Mouse (Mus musculus) liver, embryonic 14.5 days (tissue): ENCODE measurements around the gene Tmem266. TPM values are rescaled to one million over a fixed set of nuclear protein-coding genes. Genes with fewer than 3 reads are reported as not detected.

Source experiments
- ATAC-seq: fragments of 200-750 bp; cut with Nextera tagmentation; 2 replicates; pipeline ENCODE4 v1.8.0; 2017; ENCODE audit warnings: moderate number of reproducible peaks, mild to moderate bottlenecking, moderate library complexity; ENCODE audit not compliant: insufficient read depth
- DNase-seq, 3 experiments: peaks; one replicate each; pipeline ENCODE4 v3.0.0-alpha.2; 2012 to 2013; ENCODE audit warnings: low read depth in 3 of 3, low spot score in 3 of 3
- H3K27ac ChIP-seq: fragments of 300-500 bp; sonication (generic); 2 replicates; pipeline ENCODE4 v1.5.1; 2014; ENCODE audit warnings: moderate library complexity, mild to moderate bottlenecking, control low read depth, inconsistent platforms
- H3K27me3 ChIP-seq: fragments of 300-500 bp; sonication (generic); 2 replicates; pipeline ENCODE4 v1.6.1; 2014; ENCODE audit warnings: mild to moderate bottlenecking, low read length, moderate library complexity; ENCODE audit not compliant: control insufficient read depth, insufficient read depth
- H3K36me3 ChIP-seq: fragments of 300-500 bp; sonication (generic); replicated peaks from 2 replicates; pipeline ENCODE4 v1.6.1; 2014; ENCODE audit warnings: low read depth; ENCODE audit not compliant: control insufficient read depth, insufficient read depth
- H3K4me1 ChIP-seq, 2 experiments: fragments of 200-500 bp in 1 of 2; fragments of 300-500 bp in 1 of 2; sonication (generic) in 1 of 2; replicated peaks; 2 replicates each; pipeline ENCODE4 v1.6.1; 2012 to 2014; ENCODE audit warnings: antibody characterized with exemption in 1 of 2, inconsistent platforms in 1 of 2, low read length in 1 of 2; ENCODE audit not compliant: control insufficient read depth in 2 of 2, insufficient read depth in 2 of 2
- H3K4me2 ChIP-seq: fragments of 300-500 bp; sonication (generic); 2 replicates; pipeline ENCODE4 v1.6.1; 2014; ENCODE audit warnings: low read depth, mild to moderate bottlenecking, control low read depth, moderate library complexity
- H3K4me3 ChIP-seq, 2 experiments: fragments of 200-500 bp in 1 of 2; fragments of 300-500 bp in 1 of 2; sonication (generic) in 1 of 2; 2 replicates each; pipeline ENCODE4 v1.5.1; 2012 to 2014; ENCODE audit warnings: low read depth in 2 of 2, low read length in 2 of 2, mild to moderate bottlenecking in 2 of 2, control low read depth in 1 of 2, inconsistent platforms in 1 of 2, moderate library complexity in 1 of 2; ENCODE audit not compliant: insufficient read depth in 1 of 2
- H3K9ac ChIP-seq: fragments of 300-500 bp; sonication (generic); replicated peaks from 2 replicates; pipeline ENCODE4 v1.6.1; 2014; ENCODE audit warnings: mild to moderate bottlenecking, control low read depth, moderate library complexity
- H3K9me3 ChIP-seq: fragments of 300-500 bp; sonication (generic); 2 replicates; pipeline ENCODE4 v1.6.1; 2016; ENCODE audit warnings: low read length, mixed read lengths; ENCODE audit not compliant: control insufficient read depth
- CTCF ChIP-seq: IDR thresholded peaks from 2 replicates; pipeline ENCODE4 v1.5.1; 2016; ENCODE audit warnings: antibody characterized with exemption, low read depth, control low read depth
- EP300 ChIP-seq: IDR thresholded peaks from 2 replicates; pipeline ENCODE4 v1.6.1; 2016; ENCODE audit warnings: antibody characterized with exemption, low read depth
- WGBS: fragments of 180-500 bp; shearing (Covaris S2); extraction: QIAGEN DNeasy Blood & Tissue Kit; methylation state at CpG from one replicate; pipeline ENCODE4 v1.1.7; 2014; ENCODE audit not compliant: insufficient replicate concordance; 5-methylcytosine and 5-hydroxymethylcytosine counted together
- polyA plus RNA-seq, 2 experiments: library from polyadenylated mRNA; depleted of rRNA in 1 of 2; stranded (reverse) in 1 of 2; unstranded in 1 of 2; fragments of >200 nt; fragmentation: Nextera tagmentation in 1 of 2; extraction: Ambion mirVana in 1 of 2; gene quantifications; 2 replicates each; pipeline versions ENCODE4 v1.2.1 to v1.2.3; 2012 to 2014

Gene Tmem266
- polyA plus RNA-seq, 2 experiments = not detected

- H3K9ac ChIP-seq = no peak overlapping the region
- no peaks in the 10 kb centered on the region for H3K9me3 ChIP-seq
- DNase-seq (no peak), ATAC-seq (no peak)
- TF ChIP-seq EP300 (no peak), CTCF (no peak)
- H3K4me2 ChIP-seq = no peak overlapping the region
- WGBS = 32% methylated on average over 1 of the region's 1 CpGs
- no peaks in the 10 kb centered on the region for H3K36me3 ChIP-seq
- no peak overlapping the region for H3K4me3 ChIP-seq
- peaks cover 5 to 11% of the 10 kb centered on the region in 2 experiments for H3K4me1 ChIP-seq
- no peaks in the 10 kb centered on the region for H3K27me3 ChIP-seq
- H3K27ac ChIP-seq = no peak overlapping the region
These were observed 122.4 kb downstream of the Tmem266 start for GRCm38 (mm10) chr9:55449108-55449507.

GRCm38 (mm10) chr9:55450035-55450434 lies 123.3 kb downstream of the Tmem266 start:
- DNase-seq (no peak), ATAC-seq (no peak)
- peaks cover 5 to 11% of the 10 kb centered on the region in 2 experiments for H3K4me1 ChIP-seq
- TF ChIP-seq CTCF (no peak), EP300 (no peak)
- no peak overlapping the region for H3K4me2 ChIP-seq
- no peak overlapping the region for H3K27ac ChIP-seq
- no peaks in the 10 kb centered on the region for H3K9me3 ChIP-seq
- whole genome bisulfite sequencing = 73% methylated on average over 6 of the region's 6 CpGs
- H3K27me3 ChIP-seq = no peaks in the 10 kb centered on the region
- H3K36me3 ChIP-seq = no peaks in the 10 kb centered on the region
- H3K4me3 ChIP-seq = no peak overlapping the region
- no peak overlapping the region for H3K9ac ChIP-seq

- no peak overlapping the region for H3K27ac ChIP-seq
- H3K27me3 ChIP-seq = no peaks in the 10 kb centered on the region
- WGBS = 71% methylated on average over 3 of the region's 3 CpGs
- H3K9me3 ChIP-seq = no peaks in the 10 kb centered on the region
- H3K4me2 ChIP-seq = no peak overlapping the region
- TF ChIP-seq CTCF (no peak), EP300 (no peak)
- ATAC-seq = no peak
- H3K36me3 ChIP-seq = no peaks in the 10 kb centered on the region
- no peak for DNase-seq
- H3K4me3 ChIP-seq = no peak overlapping the region
- no peak overlapping the region for H3K9ac ChIP-seq
- H3K4me1 ChIP-seq = peaks cover 5 to 11% of the 10 kb centered on the region in 2 experiments
These were observed 124.7 kb downstream of the Tmem266 start for GRCm38 (mm10) chr9:55451426-55451825.

- WGBS = 76% methylated on average over 1 of the region's 1 CpGs
- H3K9me3 ChIP-seq = no peaks in the 10 kb centered on the region
- TF ChIP-seq CTCF (no peak), EP300 (0 out of 2 replicates have a peak, but pooled peaks have one; percentile 27)
- 0 out of 2 replicates have a peak, but pooled peaks have one; percentile 39 for ATAC-seq
- H3K27me3 ChIP-seq = no peaks in the 10 kb centered on the region
- no peaks in the 10 kb centered on the region for H3K36me3 ChIP-seq
- no peak overlapping the region for H3K9ac ChIP-seq
- no peak overlapping the region for H3K4me3 ChIP-seq
- H3K27ac ChIP-seq = no peak overlapping the region
- H3K4me1 ChIP-seq = peaks cover 5 to 11% of the 10 kb centered on the region in 2 experiments
- H3K4me2 ChIP-seq = no peak overlapping the region
- peak in 1 of 3 experiments; percentile 12 for DNase-seq
These were observed 126.2 kb downstream of the Tmem266 start for GRCm38 (mm10) chr9:55452906-55453305.

GRCm38 (mm10) chr9:55453366-55453765 lies 126.7 kb downstream of the Tmem266 start:
- no peak overlapping the region for H3K4me2 ChIP-seq
- H3K4me3 ChIP-seq = no peak overlapping the region
- WGBS = 80% methylated on average over 5 of the region's 5 CpGs
- no peaks in the 10 kb centered on the region for H3K9me3 ChIP-seq
- no peak overlapping the region for H3K9ac ChIP-seq
- H3K27ac ChIP-seq = no peak overlapping the region
- H3K36me3 ChIP-seq = no peaks in the 10 kb centered on the region
- TF ChIP-seq CTCF = no peak
- no peak for TF ChIP-seq EP300
- H3K4me1 ChIP-seq = peaks cover 5 to 11% of the 10 kb centered on the region in 2 experiments
- H3K27me3 ChIP-seq = no peaks in the 10 kb centered on the region
- ATAC-seq (no peak), DNase-seq (no peak)
